Mouse (Mus musculus) cortical plate, adult 2 months (tissue): ENCODE measurements around the gene Plekhm3.

Experiments used
- CTCF ChIP-seq: fragments of 200-500 bp; IDR thresholded peaks from 2 replicates; pipeline ENCODE4 v1.5.1; 2011; ENCODE audit warnings: mild to moderate bottlenecking, control low read depth, low read length; ENCODE audit not compliant: insufficient read depth; ENCODE audit errors: extremely low read depth
- POLR2A ChIP-seq: fragments of 200-500 bp; IDR thresholded peaks from 2 replicates; pipeline ENCODE4 v1.6.1; 2011; ENCODE audit warnings: mild to moderate bottlenecking, low read length, control low read depth; ENCODE audit not compliant: insufficient read depth; ENCODE audit errors: extremely low read depth

DNA sequence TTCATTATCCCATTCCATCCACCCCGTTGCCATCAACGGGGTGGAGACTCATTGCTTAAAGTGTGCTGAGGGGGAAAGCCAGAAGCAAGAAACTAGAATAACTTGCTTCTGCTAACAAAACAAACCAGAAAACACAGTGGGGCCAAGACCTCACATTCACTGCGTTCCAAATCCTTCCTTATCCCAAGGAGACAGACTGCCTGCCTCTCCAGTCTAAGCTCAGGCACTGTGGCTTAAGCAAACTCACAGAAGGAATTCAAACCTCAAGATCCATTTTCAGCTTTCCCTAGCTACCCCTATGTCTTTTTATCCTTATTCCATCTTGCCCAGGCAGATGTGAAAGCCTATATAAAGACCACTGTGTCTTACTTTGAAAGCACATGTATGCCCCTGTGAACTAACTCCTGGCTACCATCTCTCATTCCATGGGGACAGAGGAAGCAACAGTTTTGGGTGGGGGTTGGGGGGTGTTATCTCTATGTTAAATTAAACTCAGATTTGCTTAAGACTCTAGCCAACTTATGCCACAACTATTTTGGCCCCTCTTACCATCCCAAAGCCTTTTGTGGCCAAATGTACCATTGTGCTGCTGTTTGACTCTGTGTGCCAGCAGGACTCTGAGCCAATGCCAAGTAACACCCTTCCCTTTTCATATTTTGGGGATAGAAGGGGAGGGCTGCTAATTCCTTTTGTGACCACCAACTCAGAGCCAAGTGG is 112.6 kb downstream of the Plekhm3 start:
- no peak for TF ChIP-seq CTCF
- no peak for TF ChIP-seq POLR2A
